Mouse (Mus musculus) thymus, postnatal 10 days (tissue): Measurements from ENCODE around the gene Psd.
A peak's percentile ranks its signal among the peaks of the same experiment; 100 is the strongest.

Source experiments
- DNase-seq, 2 experiments: peaks; one replicate each; pipeline ENCODE4 v3.0.0; 2021; ENCODE audit warnings: low spot score in 2 of 2

Gene Psd

DNA sequence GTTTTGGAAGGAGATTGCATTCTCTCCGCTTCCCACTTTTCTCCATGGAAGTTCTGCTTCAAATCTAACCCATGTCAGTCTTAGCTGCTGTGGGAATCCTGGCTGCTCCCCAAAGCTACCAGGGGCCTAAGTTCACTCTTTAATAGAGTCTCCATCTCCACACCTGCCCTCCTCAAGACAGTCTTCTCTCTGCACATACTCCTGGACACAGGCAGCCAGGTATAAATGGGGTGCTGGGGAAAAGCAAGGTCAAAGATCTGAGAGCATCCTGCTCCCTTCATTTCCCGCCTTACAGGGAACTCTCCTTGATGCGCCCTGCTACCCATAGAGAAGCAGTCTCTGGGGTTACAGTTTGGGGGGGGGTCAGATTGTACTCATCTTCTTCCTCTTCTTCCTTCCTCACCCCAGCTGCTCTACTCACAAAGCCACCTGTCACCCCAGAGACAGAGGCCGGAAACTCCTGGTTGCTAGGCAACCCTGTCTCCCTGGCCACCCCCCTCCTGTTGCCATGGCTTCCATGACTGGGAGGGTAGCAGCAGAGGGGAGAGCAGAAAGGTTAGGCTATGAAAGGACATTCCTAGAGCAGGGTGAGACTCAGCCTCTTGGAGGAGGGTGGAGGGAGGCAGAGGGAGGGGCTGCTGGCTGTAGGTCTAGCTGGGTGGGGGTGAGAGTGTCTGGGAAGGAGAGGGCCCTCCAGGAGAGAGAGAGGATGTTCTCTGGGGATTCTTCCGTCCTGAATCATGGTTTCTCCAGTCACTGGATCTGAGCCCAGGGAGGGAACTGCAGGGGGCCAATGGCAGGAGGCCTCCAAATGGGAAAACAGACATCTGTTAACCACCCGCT lies 5.6 kb downstream of the Psd start:
- DNase-seq = peak; percentile 68 to 70

DNA sequence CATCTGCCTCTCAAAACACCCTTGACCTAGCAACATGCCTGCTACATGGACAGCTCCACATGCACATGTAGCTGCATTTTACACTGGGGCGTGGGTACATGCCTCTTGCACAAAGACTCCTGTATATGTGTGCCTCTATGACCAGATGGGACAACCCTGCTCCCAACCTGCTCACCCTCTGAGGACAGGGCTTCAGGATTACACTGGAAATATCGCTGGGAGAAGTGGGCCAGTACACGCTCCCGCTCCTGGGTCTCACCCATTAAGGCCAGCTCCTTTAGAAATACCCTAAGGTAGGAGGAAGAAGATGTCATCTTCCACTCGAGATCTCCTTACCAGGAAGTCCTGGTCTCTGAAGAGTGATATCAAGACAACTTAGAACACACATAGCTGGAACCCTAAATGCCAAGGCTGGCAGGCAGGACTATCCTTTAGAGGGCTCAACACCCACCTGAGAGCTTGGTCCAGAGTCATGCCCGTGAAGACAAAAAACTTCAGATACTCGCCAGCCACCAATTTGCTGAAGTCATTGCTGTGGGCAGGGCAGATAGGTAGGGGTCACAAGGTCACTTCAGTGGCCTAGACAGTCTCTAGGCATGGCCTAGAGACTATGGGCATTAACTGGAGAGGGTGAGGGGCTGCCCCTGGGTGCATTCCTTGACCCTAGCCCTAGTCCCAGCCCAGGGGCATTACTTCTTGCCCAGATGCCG lies 6.7 kb downstream of the Psd start:
- DNase-seq = no peak

DNA sequence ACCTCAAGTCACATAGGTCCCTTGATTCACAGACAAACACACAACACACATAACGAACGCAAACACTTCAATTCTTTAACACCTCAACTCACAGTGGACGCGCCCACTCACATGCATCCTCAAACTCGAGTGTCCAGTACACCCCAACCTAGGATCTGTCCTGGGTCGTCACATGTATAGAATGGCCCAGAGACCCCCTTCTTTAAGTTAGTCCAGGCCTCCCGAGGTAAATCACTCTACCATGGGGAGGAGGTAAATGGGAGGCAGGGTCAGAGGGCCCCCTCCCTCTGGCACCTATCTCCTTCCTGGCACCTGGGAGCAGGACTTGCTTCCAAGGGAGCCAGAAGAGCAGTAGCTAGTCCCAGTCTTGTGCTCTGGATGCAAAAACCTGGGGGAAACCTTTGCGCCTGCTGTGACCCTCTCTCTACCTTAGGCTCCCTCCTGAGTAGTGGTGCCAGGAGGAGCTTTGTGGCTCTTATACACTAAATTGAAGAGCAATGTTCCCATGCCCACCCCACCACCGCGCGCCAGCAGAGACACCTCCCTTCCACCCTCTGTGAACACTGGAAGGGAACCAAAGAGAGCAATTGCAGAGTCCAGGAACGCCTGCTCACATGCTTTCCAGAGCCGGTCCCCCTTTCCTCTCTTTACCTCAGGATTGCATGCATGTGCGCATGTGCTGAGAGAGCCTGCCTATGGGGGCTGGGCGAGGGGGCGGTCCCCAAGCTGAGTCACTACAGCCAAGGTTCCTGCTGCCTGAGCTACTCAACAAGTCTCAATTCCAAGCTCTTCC lies 8.2 kb downstream of the Psd start:
- no peak for DNase-seq

DNA sequence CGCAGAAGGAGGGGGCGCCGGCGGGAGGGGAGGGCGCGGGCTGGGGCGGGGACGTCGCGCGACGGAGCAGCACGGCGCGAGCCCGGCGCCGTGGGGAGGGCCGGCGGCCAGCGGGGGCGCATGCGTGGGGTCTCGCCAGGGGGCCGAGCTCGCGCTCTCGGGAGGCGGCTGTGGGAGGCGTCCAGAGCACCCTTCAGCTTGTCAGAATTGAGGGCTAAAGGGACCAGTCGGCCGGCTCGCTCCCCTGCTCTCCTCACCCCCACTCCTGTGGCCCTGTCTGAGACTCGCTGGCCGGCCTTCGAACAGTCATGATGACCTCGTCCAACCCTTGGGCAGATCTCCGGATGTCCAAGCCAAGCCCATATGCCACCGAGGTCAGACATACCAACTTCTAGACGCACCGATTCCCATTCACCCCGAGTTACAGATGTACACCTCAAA lies 8.9 kb downstream of the Psd start:
- DNase-seq = no peak

DNA sequence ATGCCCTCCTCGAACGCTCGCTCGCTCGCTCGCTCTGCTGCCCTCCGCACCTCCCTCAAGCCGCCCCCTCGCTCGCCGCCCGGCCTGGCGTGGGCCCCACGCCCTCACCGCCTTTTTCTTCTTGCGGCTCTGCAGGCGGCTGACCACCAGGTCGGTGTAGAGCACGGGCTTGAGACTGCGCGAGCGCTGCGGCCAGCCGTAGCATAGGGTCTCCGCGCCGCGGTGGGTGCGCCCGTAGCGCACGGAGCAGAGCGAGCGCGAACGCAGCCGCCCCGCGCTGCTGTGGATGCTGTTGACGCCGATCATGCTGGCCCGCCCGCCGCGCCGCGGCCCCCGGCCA lies 9.4 kb downstream of the Psd start:
- DNase-seq = no peak

DNA sequence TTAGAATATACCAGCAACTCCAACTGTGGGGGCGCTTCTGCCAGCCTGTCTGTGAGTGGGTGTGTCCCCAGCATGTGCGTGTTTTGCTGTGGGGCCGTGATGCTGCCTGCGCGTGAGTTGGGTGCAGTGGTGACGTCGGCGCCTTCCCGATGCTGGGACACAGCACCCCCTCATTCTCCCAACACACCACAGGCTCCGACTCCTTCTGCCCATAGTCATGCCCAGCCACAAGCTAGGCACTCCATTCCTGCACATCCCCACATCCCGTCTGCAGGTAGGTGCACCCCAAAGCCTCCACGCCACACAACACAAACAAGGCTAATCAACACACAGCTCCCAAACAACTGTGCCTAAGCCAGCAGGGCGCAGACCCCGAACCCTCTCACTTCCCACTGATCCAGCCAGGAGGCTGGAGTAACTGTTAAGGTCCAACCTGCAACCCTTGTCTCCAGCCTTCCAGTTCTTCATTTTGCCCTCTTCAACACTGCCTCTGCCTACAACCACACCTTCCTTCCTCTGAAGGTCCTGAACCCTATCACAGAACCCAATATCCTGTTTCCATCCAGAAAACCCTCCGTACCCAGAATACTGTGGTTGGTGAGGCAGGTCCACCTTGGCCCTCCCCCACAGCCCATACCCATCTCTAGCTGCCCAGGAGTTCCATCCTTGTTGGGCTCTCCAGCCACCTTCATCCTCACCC lies 10.0 kb downstream of the Psd start:
- no peak for DNase-seq

DNA sequence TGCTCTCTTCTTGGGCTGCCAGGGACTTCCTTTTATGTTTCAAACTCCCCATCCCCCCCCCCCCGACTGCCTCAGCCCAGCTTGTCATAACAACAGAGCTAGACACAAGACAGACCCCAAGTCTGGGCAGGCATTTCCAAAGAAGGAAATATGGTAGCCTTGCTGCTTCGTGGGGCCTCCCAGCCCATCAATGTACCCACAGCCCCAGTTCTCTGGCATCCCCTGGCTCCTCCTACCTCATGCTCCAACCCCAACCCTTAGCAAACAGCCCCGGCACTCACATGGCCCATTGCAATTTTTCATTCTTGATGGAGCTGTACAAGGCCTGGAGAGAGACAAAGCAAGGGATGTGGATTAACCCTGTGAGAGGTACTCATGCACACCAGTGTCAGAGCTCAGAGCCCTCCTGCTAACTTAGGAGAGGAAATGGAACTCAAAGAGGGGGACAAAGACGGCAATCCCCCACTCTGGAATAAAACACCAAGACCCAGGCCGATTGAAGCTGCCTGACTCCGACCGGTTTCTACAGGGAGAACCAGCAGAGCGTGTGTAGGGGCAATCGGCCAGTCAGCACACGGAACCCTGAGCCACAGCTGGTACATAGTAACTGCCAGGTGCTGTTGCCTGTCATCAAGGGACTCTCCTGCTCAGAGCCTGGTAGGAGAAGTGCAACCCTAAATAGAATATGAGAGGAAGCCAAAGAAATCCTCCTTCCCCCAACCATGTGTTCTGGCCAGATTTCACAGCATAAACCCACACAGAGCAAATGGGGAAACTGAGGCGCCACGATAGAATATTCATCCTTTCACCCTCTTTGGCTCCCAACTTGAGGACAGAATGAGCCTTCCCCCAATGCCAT lies 11.0 kb downstream of the Psd start:
- DNase-seq = no peak

DNA sequence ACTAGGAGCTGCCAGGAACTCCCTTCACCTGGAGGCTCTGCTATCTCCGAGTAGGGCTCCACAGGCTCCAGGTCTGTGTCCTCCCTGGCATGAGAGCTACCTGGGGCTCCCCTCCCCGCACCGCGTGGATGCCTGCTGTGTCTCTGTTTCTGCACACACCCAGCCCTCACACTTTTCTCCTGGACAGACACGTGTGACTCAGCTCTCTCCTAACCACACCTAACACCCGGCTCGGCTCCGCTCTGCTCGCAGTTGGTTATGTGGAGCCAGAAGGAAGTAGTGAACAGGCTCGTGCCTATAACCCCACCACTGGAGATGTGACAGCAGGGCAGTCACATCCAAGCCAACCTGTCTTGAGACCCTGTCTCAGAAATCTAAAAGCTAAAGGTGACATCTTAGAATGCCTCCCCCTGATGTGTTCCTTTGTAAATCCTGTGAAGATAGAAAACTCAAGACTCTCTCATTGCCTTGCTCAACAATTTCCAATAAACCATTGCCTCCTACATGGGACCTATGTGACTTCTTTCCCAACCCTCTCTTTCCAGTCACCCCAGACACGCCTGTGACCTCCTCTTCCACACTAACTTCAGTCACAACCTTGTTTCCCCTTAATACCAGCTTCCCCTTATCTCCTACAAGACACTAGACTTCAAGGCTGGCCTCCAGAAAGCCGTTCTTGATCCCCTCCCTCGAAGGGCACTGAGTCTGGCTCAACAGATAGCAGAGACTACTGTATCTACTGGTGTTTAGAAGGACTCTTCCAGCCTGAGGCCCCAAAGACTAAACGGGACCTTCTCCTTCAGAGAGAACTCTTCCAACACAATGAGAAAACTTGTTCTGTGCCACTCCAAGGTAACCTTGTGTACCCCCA lies 11.8 kb downstream of the Psd start:
- no peak for DNase-seq

DNA sequence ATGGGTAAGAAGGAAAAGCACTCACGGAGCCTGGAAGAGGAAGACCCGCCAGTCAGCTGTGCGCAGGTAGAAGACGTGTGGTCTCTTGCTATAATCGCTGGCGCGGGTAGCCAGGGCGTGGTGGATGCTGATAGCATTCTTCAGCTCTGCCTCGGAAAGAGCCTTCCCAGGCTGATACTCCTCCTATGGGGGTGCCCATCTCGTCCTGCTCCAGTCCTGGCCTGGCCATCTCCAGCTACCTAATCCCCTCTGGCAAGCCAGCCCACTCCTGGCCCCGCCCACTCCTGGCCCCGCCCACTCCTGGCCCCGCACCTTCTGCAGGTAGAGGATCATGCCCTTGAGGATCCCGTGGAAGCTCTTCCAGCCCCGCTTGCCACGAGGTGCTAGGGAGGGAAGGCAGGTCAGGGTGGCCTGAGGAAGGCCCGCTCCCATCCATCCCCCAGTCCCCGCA lies 12.8 kb downstream of the Psd start:
- DNase-seq = peak in 1 of 2 experiments; percentile 9

DNA sequence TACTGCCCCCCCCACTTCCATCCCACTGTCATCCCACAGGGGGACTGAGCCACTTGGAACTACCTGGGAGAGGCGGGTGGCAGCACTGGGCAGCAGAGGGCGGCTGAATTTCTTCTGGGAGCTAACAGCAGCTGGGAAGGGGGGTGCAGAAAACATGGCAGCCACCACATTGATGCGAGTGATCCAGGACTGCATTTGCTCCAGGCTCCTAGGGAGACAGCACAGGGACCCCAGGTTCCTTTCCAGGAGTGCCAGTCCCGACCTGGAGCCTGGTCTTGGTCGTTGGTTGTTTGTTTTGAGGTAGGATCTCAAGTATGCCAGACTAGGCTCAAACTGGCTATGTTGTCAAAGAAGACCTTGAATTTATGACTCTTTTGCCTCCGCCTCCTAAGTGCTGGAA lies 13.4 kb downstream of the Psd start:
- DNase-seq = no peak

DNA sequence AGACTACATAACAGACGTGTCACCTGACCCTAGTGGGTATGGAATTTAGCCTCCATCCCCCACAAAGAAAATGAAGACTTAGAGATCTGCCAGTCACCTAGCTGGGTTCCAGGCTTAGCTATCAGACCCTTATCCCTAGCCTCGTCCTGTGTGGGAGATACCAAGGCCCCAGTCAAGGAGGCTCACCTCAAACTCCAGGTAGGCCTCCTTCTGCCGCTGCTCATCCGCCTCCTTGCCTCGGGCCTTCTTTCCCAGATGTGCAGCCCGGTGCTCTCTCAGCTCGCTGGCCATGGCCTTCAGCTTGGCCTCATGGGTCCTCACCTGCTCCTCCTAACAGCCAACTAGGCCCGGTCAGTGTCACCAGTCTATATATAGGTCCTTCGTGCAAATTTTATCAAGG lies 13.8 kb downstream of the Psd start:
- no peak for DNase-seq

DNA sequence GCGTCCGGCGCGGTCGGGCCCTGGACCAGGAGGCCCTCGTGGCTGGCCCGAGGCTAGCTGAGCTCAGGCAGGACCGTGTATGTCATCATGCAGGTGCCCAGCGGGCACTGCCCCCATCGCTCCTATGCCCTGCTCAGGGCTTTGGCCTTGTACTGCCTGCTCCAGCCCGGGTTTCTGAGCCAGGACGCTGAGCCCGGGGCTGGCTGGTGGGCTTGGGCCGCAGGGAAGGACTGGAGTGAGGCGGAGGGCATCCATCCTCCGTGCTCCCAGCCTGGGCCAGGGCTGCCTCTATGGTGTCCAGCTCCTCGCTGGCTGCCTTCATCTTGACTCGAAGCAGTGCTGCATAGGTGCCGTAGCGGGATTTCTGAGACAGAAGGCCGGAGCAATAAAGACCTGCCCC lies 14.4 kb downstream of the Psd start:
- DNase-seq = no peak

DNA sequence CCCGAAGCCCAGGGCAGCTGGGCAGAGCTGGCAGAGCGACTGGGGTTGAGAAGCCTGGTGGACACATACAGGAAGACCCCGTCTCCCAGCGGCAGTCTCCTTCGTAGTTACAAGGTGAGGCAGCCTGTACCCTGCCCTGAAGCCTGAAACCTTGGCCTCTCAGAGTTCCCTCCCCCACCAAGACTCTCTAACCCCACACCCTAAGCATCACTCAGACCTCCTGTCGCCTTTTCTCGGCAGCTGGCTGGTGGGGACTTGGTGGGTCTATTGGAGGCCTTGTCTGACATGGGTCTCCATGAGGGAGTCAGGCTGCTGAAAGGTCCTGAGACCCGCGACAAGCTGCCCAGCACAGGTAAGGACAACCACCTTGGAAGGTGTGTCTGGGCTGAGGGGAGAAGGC lies 15.6 kb downstream of the Psd start:
- no peak for DNase-seq

DNA sequence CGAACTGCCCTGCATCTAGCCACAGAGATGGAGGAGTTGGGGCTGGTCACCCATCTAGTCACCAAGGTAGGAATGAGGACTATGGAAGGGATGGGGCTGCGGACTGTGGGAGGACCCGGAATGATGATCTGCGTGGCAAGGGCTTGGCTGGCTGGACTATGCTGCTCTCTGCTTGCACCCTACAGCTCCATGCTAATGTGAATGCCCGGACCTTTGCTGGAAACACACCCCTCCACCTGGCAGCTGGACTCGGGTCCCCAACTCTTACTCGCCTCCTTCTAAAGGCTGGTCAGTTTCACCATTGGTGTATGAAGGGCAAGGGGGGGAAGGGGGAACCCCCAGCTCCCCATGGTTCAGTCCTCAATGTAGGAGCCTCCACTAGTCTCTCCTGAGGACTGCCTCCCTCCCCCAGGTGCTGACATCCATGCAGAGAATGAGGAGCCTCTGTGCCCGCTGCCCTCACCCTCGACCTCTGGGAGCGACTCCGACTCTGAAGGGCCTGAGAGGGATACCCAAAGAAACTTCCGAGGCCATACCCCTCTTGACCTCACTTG lies 16.6 kb downstream of the Psd start:
- no peak for DNase-seq

DNA sequence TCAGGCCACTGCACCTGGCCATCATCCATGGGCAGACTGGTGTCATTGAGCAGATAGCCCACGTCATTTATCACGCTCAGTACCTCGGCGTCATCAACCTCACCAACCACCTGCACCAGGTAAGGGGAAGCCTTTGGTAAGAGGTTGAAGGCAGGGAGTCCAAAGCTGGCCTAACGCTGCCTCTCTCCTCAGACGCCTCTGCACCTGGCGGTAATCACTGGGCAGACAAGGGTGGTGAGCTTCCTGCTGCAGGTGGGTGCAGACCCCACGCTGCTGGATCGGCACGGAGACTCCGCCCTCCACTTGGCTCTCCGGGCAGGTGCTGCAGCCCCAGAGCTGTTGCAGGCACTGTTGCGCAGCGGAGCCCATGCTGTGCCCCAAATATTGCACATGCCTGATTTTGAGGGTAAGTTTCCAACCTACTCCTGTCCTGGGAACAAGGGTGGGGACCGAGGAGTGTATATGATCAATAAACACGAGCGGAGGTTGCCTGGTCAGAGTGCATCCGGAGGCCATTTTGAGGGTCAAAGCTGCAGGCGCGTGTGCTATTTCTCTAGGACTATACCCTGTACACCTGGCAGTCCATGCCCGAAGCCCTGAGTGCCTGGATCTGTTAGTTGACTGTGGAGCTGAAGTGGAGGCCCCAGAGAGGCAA lies 17.2 kb downstream of the Psd start:
- DNase-seq = no peak

DNA sequence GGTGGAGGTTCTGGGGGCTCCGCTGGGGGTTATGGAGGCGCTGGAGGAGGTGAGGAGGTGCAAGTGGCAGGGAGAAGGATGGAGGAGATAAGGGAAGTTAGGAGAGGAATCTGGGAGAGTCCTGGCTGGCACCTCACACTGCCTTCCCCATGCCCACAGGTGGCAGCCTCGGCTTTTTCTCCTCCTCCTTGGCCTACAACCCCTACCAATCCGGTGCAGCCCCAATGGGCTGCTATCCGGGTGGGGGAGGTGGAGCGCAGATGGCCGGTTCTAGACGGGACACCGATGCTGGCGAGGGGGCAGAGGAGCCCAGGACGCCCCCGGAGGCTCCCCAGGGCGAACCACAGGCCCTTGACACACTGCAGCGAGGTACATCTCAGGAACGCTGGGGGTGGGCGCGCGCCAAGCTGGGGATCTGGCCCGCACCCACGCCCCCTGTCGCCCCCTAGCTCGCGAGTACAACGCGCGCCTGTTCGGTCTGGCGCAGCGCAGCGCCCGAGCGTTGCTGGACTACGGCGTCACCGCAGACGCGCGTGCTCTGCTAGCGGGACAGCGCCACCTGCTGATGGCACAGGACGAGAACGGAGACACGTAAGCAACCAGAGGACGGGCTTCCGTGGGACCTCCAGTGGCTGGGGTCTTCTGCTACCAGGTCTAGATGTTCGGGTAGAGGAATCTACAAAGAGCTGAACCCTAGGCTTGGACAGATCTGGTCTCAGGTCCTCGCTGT lies 18.1 kb downstream of the Psd start:
- peak; percentile 73 to 93 for DNase-seq

DNA sequence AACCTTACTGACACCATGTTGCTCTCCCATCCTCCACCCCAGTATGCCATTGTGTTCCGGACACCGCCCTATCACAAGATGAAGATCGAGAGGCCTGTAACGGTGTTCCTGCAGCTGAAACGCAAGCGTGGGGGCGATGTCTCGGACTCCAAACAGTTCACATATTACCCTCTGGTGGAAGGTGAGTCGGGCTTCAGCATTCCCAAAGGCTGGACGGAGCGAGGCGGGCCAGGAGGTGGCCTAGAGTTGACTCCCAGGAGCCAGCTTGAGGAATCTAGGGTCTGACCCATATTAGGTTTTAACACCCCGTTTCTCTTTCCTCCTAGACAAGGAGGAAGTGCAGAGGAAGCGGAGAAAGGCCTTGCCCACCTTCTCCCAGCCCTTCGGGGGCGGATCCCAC lies 18.7 kb downstream of the Psd start:
- DNase-seq = no peak

DNA sequence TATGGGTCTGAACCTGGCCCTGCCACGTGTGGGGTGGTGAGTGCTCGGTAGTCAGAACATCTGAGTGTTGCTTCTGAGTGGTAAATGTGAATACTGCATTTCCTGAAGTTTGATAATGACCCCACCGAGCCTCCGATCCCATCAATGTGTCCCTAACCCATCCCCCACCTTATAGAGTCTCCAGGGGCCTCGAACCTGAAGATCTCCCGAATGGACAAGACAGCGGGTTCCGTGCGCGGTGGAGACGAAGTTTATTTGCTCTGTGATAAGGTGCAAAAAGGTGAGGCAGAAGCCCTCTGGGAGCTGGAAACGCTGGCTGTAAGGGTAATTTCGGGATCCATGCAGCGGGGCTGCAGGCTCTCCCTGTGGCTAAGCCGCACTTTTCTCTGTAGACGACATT lies 19.2 kb downstream of the Psd start:
- DNase-seq = no peak
